Mouse (Mus musculus) macrophage (primary cell): Measurements from ENCODE around the gene Ttpal. TPM values are rescaled to one million over a fixed set of nuclear protein-coding genes. Genes with fewer than 3 reads are reported as not detected.

Source experiments
- polyA plus RNA-seq: library from polyadenylated mRNA; stranded (reverse); fragments of 250-400 nt; gene quantifications from 3 replicates; pipeline ENCODE4 v1.2.4, GENCODE M21; 2018; ENCODE audit warnings: inconsistent platforms

Ttpal gene
- polyA plus RNA-seq, 1 experiment from 2014 or later = 8.8 TPM

Other genes with a start within 250 kb of the Ttpal start
- not detected in 3 replicates for gene Jph2, start 204.3 kb upstream of the Ttpal start, polyA plus RNA-seq
- 49.3 to 58.0 TPM (median 55.1 TPM) in 3 replicates for gene Oser1, start 177.6 kb upstream of the Ttpal start, polyA plus RNA-seq
- 0.63 to 2.4 TPM (median 1.1 TPM) in 3 replicates for gene Gdap1l1, start 163.8 kb upstream of the Ttpal start, polyA plus RNA-seq
- 1.3 to 3.6 TPM (median 2.1 TPM) in 3 replicates for gene Fitm2, start 129.7 kb upstream of the Ttpal start, polyA plus RNA-seq
- gene R3hdml, start 110.0 kb upstream of the Ttpal start, polyA plus RNA-seq = not detected in 3 replicates
- gene Hnf4a, start 95.5 kb upstream of the Ttpal start, polyA plus RNA-seq = not detected in 3 replicates
- 217 to 859 TPM (median 380 TPM) in 3 replicates for gene Serinc3, start 42.8 kb downstream of the Ttpal start, polyA plus RNA-seq
- gene Pkig, start 56.1 kb downstream of the Ttpal start, polyA plus RNA-seq = 39.4 to 69.2 TPM (median 46.2 TPM) in 3 replicates
- 2.6 to 5.6 TPM (median 3.4 TPM) in 3 replicates for gene Ada, start 147.9 kb downstream of the Ttpal start, polyA plus RNA-seq
- gene Ccn5, start 218.5 kb downstream of the Ttpal start, polyA plus RNA-seq = not detected in 3 replicates